Mouse (Mus musculus): ENCODE results near the gene Irf8.
A peak's percentile ranks its signal among the peaks of the same experiment; 100 is the strongest.
"Not testable (repeated sequence)": the region's sequence is repeated elsewhere in the genome, so short reads cannot be mapped to it uniquely, and the experiment has no call there.

The Irf8 gene

GRCm38 (mm10) chr8:120795944-120796635 is 59.9 kb downstream of the Irf8 start:
- peak; percentile 34 to 73 for DNase-seq (ENCODE audit: low spot score in 2 of 2)

- DNase-seq (ENCODE audit: low spot score in 2 of 2) = no peak
These were observed 61.0 kb downstream of the Irf8 start for GRCm38 (mm10) chr8:120797019-120797727.

GRCm38 (mm10) chr8:120800308-120800865 is 64.2 kb downstream of the Irf8 start:
- peak in 1 of 2 experiments; percentile 53 for DNase-seq (ENCODE audit: low spot score in 2 of 2)

GRCm38 (mm10) chr8:120803661-120804375 is 67.7 kb downstream of the Irf8 start:
- not testable (repeated sequence) for DNase-seq (ENCODE audit: low spot score in 2 of 2)

GRCm38 (mm10) chr8:120804741-120805140 is 68.6 kb downstream of the Irf8 start:
- no peak for DNase-seq (ENCODE audit: low spot score in 2 of 2)

Measured in frontal cortex, postnatal 10 days (tissue).